Mouse (Mus musculus) bone marrow macrophage, adult 2 months (primary cell): Measurements from ENCODE around the gene Slc25a28. TPM values are rescaled to one million over a fixed set of nuclear protein-coding genes. Genes with fewer than 3 reads are reported as not detected.

Experiments
- H3K27ac ChIP-seq: 2 replicates; pipeline ENCODE4 v1.5.1; 2012; ENCODE audit warnings: low read depth, low read length; ENCODE audit not compliant: insufficient read depth
- H3K4me1 ChIP-seq: 2 replicates; pipeline ENCODE4 v1.6.1; 2012; ENCODE audit warnings: low read length; ENCODE audit not compliant: control insufficient read depth, insufficient read depth
- H3K4me3 ChIP-seq: 2 replicates; pipeline ENCODE4 v1.5.1; 2012; ENCODE audit warnings: mild to moderate bottlenecking, low read length, moderate library complexity; ENCODE audit not compliant: insufficient read depth
- CTCF ChIP-seq: IDR thresholded peaks from 2 replicates; pipeline ENCODE4 v1.5.1; 2012; ENCODE audit warnings: low read depth, mild to moderate bottlenecking, low read length, moderate library complexity
- POLR2A ChIP-seq: IDR thresholded peaks from 2 replicates; pipeline ENCODE4 v1.6.1; 2012; ENCODE audit warnings: mild to moderate bottlenecking, low read depth, low read length, borderline replicate concordance
- polyA plus RNA-seq: library from polyadenylated mRNA; stranded (reverse); fragments of >200 nt; gene quantifications from 2 replicates; pipeline ENCODE4 v1.2.4, GENCODE M21; 2012; ENCODE audit not compliant: missing spikeins, insufficient read depth, insufficient read length

The Slc25a28 gene
- polyA plus RNA-seq, 1 experiment: 40.1 TPM

DNA sequence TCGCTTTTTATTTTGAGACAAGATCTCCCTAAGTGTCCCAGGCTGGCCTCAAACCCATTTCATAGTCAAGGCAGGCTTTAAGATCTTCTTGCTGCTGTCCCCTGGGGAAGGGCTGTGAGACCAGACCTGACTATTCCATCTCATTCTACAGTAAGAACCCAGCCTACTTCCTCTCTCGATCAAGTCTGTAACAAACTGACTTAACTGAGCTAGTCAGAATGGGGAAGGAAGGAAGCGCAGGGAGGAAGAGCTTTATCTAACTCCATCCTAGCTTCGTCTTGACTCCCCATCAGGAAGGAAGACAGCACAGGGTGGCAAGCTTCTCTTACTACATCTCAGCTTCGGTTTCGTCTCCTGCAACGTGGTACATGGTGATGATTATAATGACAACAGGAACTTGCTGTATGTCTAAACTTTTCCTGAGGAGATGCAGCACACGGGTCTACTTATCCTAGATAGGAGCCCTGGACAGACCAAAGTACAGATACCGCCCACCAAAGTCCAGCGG, 4.8 kb upstream of the Slc25a28 start:
- no peak overlapping the region for H3K4me3 ChIP-seq
- no peak for TF ChIP-seq CTCF
- no peak for TF ChIP-seq POLR2A
- peaks cover 28% of the 10 kb centered on the region for H3K4me1 ChIP-seq
- H3K27ac ChIP-seq: peak overlapping the region; percentile 87

- Histone ChIP-seq H3K4me3 (no peak overlapping the region), H3K4me1 (peaks cover 28% of the 10 kb centered on the region), H3K27ac (peak overlapping the region; percentile 87)
- TF ChIP-seq POLR2A (no peak), CTCF (no peak)
These were observed 3.9 kb upstream of the Slc25a28 start for GRCm38 (mm10) chr19:43678467-43679003.

GRCm38 (mm10) chr19:43675525-43676400, 1.1 kb upstream of the Slc25a28 start:
- H3K4me3 ChIP-seq: peak overlapping the region; percentile 72
- H3K4me1 ChIP-seq: peaks cover 48% of the 10 kb centered on the region

DNA sequence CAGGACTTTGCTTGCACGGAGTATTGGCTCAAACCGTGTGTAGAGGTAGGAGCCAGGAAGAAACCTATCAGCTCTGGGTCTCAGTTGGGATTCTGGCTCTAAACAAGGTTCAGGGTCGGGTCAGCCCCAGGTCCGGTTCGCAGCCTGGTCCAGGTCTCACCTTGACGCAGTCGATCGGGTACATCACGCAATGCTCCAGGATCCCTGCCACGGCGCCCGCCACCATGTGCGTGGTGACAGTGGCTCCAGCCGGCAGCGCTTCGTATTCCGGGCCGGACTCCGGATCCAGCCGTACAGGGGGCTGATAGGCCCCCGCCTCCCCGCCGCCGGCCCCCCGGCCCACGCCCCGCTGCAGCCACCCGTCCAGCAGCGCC, 378 bp downstream of the Slc25a28 start:
- H3K4me1 ChIP-seq: peaks cover 52% of the 10 kb centered on the region
- peak overlapping the region; percentile 91 for H3K4me3 ChIP-seq
- peak overlapping the region; percentile 14; the same call in 1 of the 2 replicates for H3K27ac ChIP-seq
- no peak for TF ChIP-seq POLR2A

More at GRCm38 (mm10) chr19:43675525-43676400, 1.1 kb upstream of the Slc25a28 start:
- TF ChIP-seq POLR2A (no peak), CTCF (no peak)
- H3K27ac ChIP-seq: peak overlapping the region; percentile 89

GRCm38 (mm10) chr19:43673513-43674315, 967 bp downstream of the Slc25a28 start:
- Histone ChIP-seq H3K4me3 (peak overlapping the region; percentile 91), H3K27ac (peak overlapping the region; percentile 14; the same call in 1 of the 2 replicates), H3K4me1 (peaks cover 51% of the 10 kb centered on the region)
- TF ChIP-seq POLR2A (no peak), CTCF (no peak)

- no peak for TF ChIP-seq CTCF
- no peak for TF ChIP-seq POLR2A
- peak overlapping the region; percentile 38 for H3K27ac ChIP-seq
- H3K4me3 ChIP-seq: no peak overlapping the region
- H3K4me1 ChIP-seq: peaks cover 56% of the 10 kb centered on the region
These were observed 3.6 kb downstream of the Slc25a28 start for GRCm38 (mm10) chr19:43671054-43671453.

DNA sequence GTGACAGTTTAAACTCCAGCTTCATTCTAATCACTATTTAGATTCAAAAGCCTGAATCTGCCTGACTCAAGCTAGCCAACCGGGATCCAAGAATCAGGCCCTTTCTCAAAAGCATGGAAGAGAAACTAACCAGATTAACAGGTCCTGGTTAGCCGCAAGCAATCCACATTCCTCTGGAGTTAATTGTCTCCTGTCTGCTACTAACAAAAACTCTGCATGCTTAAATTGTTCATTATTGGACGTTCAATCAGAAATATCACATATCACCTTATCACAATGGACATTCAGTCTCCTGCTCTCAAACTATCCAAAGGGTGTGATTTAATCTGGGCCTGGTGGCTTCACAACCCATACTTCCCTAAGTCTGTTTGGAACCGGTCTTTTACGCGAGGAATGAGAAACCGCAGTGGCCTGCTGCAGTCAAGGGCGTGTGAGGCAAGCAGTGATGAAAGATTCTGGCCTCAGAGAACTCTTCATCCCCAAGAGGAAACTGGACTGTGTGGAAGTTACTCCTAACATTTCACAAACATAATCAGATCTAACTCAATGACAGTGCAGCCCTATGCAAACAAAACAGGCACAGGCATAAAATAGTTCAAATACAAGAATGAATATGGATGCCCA, 5.4 kb downstream of the Slc25a28 start:
- Histone ChIP-seq H3K27ac (peak overlapping the region; percentile 48), H3K4me3 (no peak overlapping the region), H3K4me1 (peaks cover 57% of the 10 kb centered on the region)
- TF ChIP-seq POLR2A (no peak), CTCF (no peak)

DNA sequence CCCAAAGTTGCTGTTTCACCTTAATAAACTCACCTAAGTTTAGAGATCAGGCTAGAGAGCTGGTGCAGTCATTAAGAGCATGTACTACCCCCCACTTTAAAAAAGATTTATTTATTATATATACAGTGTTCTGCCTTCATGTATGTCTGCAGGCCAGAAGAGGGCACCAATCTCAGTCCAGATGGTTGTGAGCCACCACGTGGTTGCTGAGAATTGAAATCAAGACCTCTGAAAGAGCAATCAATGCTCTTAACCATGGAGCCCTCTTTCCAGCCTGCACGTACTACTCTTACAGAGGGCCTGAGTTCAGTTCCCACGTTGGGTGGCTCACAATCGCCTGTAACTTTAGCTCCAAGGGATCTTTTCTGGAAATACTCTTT, 7.3 kb downstream of the Slc25a28 start:
- Histone ChIP-seq H3K4me3 (no peak overlapping the region), H3K27ac (peak overlapping the region; percentile 30), H3K4me1 (peaks cover 52% of the 10 kb centered on the region)
- no peak for TF ChIP-seq POLR2A
- no peak for TF ChIP-seq CTCF

DNA sequence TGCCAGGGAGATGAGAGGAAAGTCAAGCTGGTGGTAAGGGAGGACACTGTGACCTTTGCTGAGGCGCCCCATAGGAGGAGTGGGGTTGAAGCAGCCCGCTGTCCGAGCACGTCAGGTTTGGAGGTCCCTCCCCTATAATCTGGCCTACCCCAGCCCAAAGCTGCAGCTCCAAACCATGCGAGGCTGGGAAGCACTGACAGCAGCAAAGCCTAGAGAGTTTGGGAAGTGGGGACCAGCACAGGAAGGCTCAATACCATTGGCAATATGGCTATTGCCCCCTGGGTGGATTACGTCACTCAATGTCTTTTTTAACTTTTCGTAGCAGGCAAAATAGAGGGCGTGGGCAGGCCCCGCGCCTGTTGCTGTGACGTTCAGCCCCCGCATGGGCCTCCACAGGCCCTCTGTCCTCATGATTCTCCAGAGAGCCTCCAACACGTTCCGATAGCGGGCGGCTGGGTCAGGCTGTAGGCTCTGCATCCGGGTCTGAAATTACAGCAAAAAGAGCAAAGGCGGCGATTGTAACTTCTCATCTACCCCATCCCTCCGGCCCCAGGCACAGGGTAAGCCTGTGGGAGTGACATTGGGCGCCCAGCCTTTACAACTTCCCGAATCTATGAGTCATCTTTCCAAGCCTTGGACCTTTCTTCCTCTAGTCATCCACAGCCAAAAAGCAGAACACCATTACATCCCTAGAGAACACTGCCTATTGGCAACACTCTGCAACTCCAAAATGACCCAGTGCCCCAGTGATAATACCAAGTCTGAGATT, 7.8 kb downstream of the Slc25a28 start:
- TF ChIP-seq POLR2A (no peak), CTCF (no peak)
- peak overlapping the region; percentile 48 for H3K27ac ChIP-seq
- peak overlapping the region; percentile 18 for H3K4me3 ChIP-seq
- H3K4me1 ChIP-seq: peaks cover 47% of the 10 kb centered on the region
